Mouse (Mus musculus): ENCODE measurements around the gene Galm. TPM values are rescaled to one million over a fixed set of nuclear protein-coding genes. Genes with fewer than 3 reads are reported as not detected.

Galm gene
- total and polyA plus RNA-seq, 3 experiments = 0.15 TPM; not detected in 2

- no peak overlapping the region for H3K9ac ChIP-seq (ENCODE audit: control insufficient read depth, low read depth, low read length, poor library complexity, severe bottlenecking)
- peaks cover 0 to 3% of the 10 kb centered on the region in 2 experiments; a peak in 1 of 4 replicates for H3K36me3 ChIP-seq (ENCODE audit: control insufficient read depth in 1 of 2, insufficient read depth in 2 of 2, low read length in 2 of 2)
- peaks cover 4% of the 10 kb centered on the region in 2 experiments; a peak in 3 of 4 replicates for H3K27me3 ChIP-seq (ENCODE audit: control insufficient read depth in 1 of 2, insufficient read depth in 2 of 2, low read length in 2 of 2)
- no peaks in the 10 kb centered on the region for H3K79me2 ChIP-seq (ENCODE audit: control insufficient read depth, insufficient read depth, low read length, poor library complexity)
- TF ChIP-seq POLR2AphosphoS2 (IDR thresholded peaks at IDR 0.05; ENCODE audit: low read length) (no peak), KAT2A (conservative IDR thresholded peaks at IDR 0.05; ENCODE audit: low read depth, low read length) (no peak), TBP (IDR thresholded peaks at IDR 0.05; ENCODE audit: low read depth, low read length) (no peak), MXI1 (IDR thresholded peaks at IDR 0.05; ENCODE audit: low read depth, low read length) (no peak), POLR2AphosphoS5 (IDR thresholded peaks at IDR 0.05; ENCODE audit: borderline replicate concordance, low read depth, low read length) (no peak)
- H3K4me3 ChIP-seq (ENCODE audit: control insufficient read depth in 1 of 2, insufficient read depth in 1 of 2, low read depth in 2 of 2, low read length in 2 of 2) = no peak overlapping the region
- H3K4me1 ChIP-seq (ENCODE audit: control insufficient read depth in 1 of 2, insufficient read depth in 2 of 2, low read length in 2 of 2) = peaks cover 0 to 5% of the 10 kb centered on the region in 2 experiments; a peak in 3 of 4 replicates
- no peak overlapping the region for H3K27ac ChIP-seq (ENCODE audit: control insufficient read depth, low read depth, low read length)
- no peak for DNase-seq (ENCODE audit: low read depth, low spot score)
- no peaks in the 10 kb centered on the region for H3K9me3 ChIP-seq (replicated peaks; ENCODE audit: insufficient read depth, low read length)
Observed at GRCm38 (mm10) chr17:80129387-80129786, 2.1 kb downstream of the Galm start.

DNA sequence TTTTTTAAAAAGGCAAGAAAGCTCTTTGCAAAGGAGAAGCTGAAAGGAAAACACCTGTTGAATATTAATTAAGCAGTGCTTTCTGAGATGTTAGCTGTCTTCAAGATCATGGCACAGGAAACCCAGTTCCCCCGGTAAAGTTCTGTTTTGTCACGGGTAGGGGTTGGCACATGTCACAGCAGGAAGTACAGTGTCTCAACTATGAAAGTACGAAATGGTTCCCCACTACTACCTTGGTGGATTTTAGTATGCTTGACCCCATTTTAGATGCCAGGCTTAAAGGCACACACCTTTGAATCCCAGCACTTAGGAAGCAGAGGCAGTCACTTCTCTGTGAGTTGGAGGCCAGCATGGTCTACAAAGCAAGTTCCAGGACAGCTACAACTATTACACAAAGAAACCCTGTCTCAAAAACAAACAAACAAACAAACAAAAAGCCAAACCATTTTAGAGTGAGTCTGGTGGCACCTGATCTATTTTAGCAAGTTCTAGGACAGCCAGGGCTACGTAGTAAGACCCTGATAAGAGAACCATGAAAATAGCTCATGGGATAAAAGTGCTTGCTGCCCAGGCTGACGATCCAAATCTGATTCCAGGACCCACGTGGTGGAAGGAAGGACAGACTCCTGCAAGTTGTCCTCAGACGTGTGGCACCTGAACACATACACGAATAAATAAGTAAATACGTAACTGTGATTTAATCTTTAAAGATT, 3.6 kb downstream of the Galm start:
- Histone ChIP-seq H3K27me3 (ENCODE audit: control insufficient read depth in 1 of 2, insufficient read depth in 2 of 2, low read length in 2 of 2) (peaks cover 4% of the 10 kb centered on the region in 2 experiments; a peak in 3 of 4 replicates), H3K27ac (ENCODE audit: control insufficient read depth, low read depth, low read length) (no peak overlapping the region), H3K36me3 (ENCODE audit: control insufficient read depth in 1 of 2, insufficient read depth in 2 of 2, low read length in 2 of 2) (peaks cover 0 to 3% of the 10 kb centered on the region in 2 experiments; a peak in 1 of 4 replicates), H3K79me2 (ENCODE audit: control insufficient read depth, insufficient read depth, low read length, poor library complexity) (no peaks in the 10 kb centered on the region), H3K9me3 (replicated peaks; ENCODE audit: insufficient read depth, low read length) (no peaks in the 10 kb centered on the region), H3K4me3 (ENCODE audit: control insufficient read depth in 1 of 2, insufficient read depth in 1 of 2, low read depth in 2 of 2, low read length in 2 of 2) (no peak overlapping the region), H3K9ac (ENCODE audit: control insufficient read depth, low read depth, low read length, poor library complexity, severe bottlenecking) (no peak overlapping the region), H3K4me1 (ENCODE audit: control insufficient read depth in 1 of 2, insufficient read depth in 2 of 2, low read length in 2 of 2) (peaks cover 0 to 5% of the 10 kb centered on the region in 2 experiments; a peak in 3 of 4 replicates)
- TF ChIP-seq CTCF (IDR thresholded peaks at IDR 0.05 in 2 of 3, conservative IDR thresholded peaks at IDR 0.05 in 1 of 3; ENCODE audit: control insufficient read depth in 1 of 3, insufficient read depth in 1 of 3, low read depth in 2 of 3, low read length in 3 of 3, poor library complexity in 1 of 3, severe bottlenecking in 1 of 3) (no peak), SMC3 (IDR thresholded peaks at IDR 0.05; ENCODE audit: low read depth, low read length) (no peak), MXI1 (IDR thresholded peaks at IDR 0.05; ENCODE audit: low read depth, low read length) (no peak), ZKSCAN1 (IDR thresholded peaks at IDR 0.05; ENCODE audit: low read depth, low read length) (no peak), MAX (IDR thresholded peaks at IDR 0.05; ENCODE audit: low read length) (no peak), NELFE (IDR thresholded peaks at IDR 0.05; ENCODE audit: low read depth, low read length) (no peak), USF2 (IDR thresholded peaks at IDR 0.05; ENCODE audit: borderline replicate concordance in 1 of 2, insufficient read depth in 1 of 2, low read depth in 1 of 2, low read length in 2 of 2) (no peak), ZMIZ1 (IDR thresholded peaks at IDR 0.05; ENCODE audit: low read depth, low read length) (no peak), USF1 (IDR thresholded peaks at IDR 0.05; ENCODE audit: low read depth, low read length) (no peak), RAD21 (IDR thresholded peaks at IDR 0.05; ENCODE audit: low read depth, low read length) (no peak), GABPA (IDR thresholded peaks at IDR 0.05; ENCODE audit: low read depth, low read length) (no peak), TCF12 (IDR thresholded peaks at IDR 0.05; ENCODE audit: low read depth, low read length) (no peak), KAT2A (conservative IDR thresholded peaks at IDR 0.05; ENCODE audit: low read depth, low read length) (no peak), ETS1 (IDR thresholded peaks at IDR 0.05; ENCODE audit: low read depth, low read length) (no peak)
- no peak for DNase-seq (ENCODE audit: low read depth, low spot score)

Data from MEL (cell line).